Mouse (Mus musculus) lung, adult 2 months (tissue): Measurements from ENCODE around the gene Mfsd11.

Experiments
- CTCF ChIP-seq: fragments of 200-500 bp; IDR thresholded peaks from 2 replicates; pipeline ENCODE4 v1.5.1; 2011; ENCODE audit warnings: mild to moderate bottlenecking, low read length, control low read depth; ENCODE audit not compliant: insufficient read depth
- POLR2A ChIP-seq: fragments of 200-500 bp; IDR thresholded peaks from 2 replicates; pipeline ENCODE4 v1.6.1; 2011; ENCODE audit warnings: low read depth, mild to moderate bottlenecking, control low read depth, low read length, borderline replicate concordance; ENCODE audit errors: extremely low read depth

DNA sequence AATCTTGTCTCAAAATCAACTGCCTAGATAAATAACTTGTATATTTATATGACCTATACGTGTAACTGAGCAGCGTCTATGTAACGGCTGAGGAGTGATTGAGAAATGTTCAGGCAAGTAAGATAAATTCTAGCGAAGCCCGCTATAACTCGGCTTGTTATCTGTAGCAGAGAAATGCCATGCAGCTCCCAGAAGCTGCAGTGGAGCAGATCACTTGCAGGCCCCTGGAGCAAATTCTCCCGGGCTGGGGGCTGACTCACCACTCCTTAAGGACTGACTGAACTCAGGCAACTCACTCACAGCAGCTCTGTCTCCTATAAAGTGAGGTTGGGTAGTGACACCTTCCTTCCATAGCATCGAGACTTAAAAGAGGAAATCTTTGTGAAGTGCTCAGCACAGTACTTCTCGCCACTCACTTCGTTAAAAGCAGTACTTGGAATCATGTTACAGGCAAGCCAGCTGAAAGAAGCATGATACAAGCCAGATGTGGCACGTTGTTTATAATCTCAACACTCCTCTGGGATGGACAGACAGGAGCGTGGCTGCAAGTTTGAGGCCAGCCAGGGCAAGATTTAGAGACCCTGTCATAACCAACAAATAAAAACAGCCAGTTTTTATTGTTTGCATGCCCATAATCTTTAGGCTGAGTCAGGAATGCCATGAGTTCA is 5.1 kb downstream of the Mfsd11 start:
- TF ChIP-seq CTCF (no peak), POLR2A (no peak)
